Mouse (Mus musculus) embryonic facial prominence, embryonic 14.5 days (tissue): ENCODE measurements around the gene Ncoa1. TPM values are rescaled to one million over a fixed set of nuclear protein-coding genes. Genes with fewer than 3 reads are reported as not detected.
"Not testable (repeated sequence)": the region's sequence is repeated elsewhere in the genome, so short reads cannot be mapped to it uniquely, and the experiment has no call there.

ENCODE experiments used
- ATAC-seq: fragments of 200-750 bp; cut with Nextera tagmentation; 2 replicates; pipeline ENCODE4 v1.8.0; 2017; ENCODE audit warnings: low read depth, moderate number of reproducible peaks, moderate TSS enrichment
- DNase-seq: peaks from one replicate; pipeline ENCODE4 v3.0.0-alpha.2; 2015; ENCODE audit warnings: low spot score
- H3K27ac ChIP-seq: fragments of 300-500 bp; sonication (generic); replicated peaks from 2 replicates; pipeline ENCODE4 v1.5.1; 2014; ENCODE audit warnings: low read depth, mild to moderate bottlenecking, low read length, moderate library complexity
- H3K27me3 ChIP-seq: fragments of 300-500 bp; sonication (generic); replicated peaks from 2 replicates; pipeline ENCODE4 v1.6.1; 2014; ENCODE audit warnings: low read length; ENCODE audit not compliant: control insufficient read depth, insufficient read depth
- H3K36me3 ChIP-seq: fragments of 300-500 bp; sonication (generic); 2 replicates; pipeline ENCODE4 v1.6.1; 2014; ENCODE audit warnings: low read length, mixed read lengths; ENCODE audit not compliant: control insufficient read depth, insufficient read depth
- H3K4me1 ChIP-seq: fragments of 300-500 bp; sonication (generic); 2 replicates; pipeline ENCODE4 v1.6.1; 2014; ENCODE audit warnings: antibody characterized with exemption, low read length; ENCODE audit not compliant: control insufficient read depth, insufficient read depth
- H3K4me2 ChIP-seq: fragments of 300-500 bp; sonication (generic); 2 replicates; pipeline ENCODE4 v1.6.1; 2014; ENCODE audit warnings: low read depth, mild to moderate bottlenecking, low read length, moderate library complexity, mixed read lengths
- H3K4me3 ChIP-seq: fragments of 300-500 bp; sonication (generic); 2 replicates; pipeline ENCODE4 v1.5.1; 2014; ENCODE audit warnings: low read depth, mild to moderate bottlenecking, low read length
- H3K9ac ChIP-seq: fragments of 300-500 bp; sonication (generic); 2 replicates; pipeline ENCODE4 v1.6.1; 2014; ENCODE audit warnings: low read depth, mild to moderate bottlenecking, low read length, moderate library complexity, mixed read lengths
- H3K9me3 ChIP-seq: fragments of 300-500 bp; sonication (generic); 2 replicates; pipeline ENCODE4 v1.6.1; 2016; ENCODE audit warnings: low read length; ENCODE audit not compliant: control insufficient read depth
- WGBS: fragments of 180-500 bp; shearing (Covaris S2); extraction: QIAGEN DNeasy Blood & Tissue Kit; methylation state at CpG from one replicate; pipeline ENCODE4 v1.1.7; 2014; 5-methylcytosine and 5-hydroxymethylcytosine counted together
- polyA plus RNA-seq: library from polyadenylated mRNA; unstranded; fragments of >200 nt; fragmentation: Nextera tagmentation; extraction: Ambion mirVana; gene quantifications from 2 replicates; pipeline ENCODE4 v1.2.1, GENCODE M21; 2014

The Ncoa1 gene
- polyA plus RNA-seq, 1 experiment from 2014 or later: 21.0 TPM

DNA sequence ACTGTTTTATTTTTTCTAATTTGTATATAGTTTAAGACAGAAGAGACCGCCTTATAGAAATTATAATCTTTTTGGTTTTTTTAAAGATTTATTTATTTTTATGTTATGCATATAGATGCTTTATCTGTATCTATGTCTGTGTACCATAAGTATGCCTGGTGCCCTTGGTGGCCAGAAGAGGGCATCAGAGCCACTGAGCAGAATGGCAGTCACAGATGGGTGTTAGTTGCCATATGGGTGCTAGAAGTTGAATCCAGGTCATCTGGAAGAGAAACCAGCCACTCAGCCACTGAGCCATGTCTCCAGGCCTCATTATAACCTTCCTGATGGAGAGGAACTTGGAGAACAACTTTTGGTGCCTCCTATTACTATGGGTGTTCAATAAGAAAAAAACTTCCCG is 16.0 kb downstream of the Ncoa1 start:
- WGBS: 94% methylated on average over 2 of the region's 2 CpGs
- H3K9ac ChIP-seq: no peak overlapping the region
- H3K4me3 ChIP-seq: no peak overlapping the region
- no peaks in the 10 kb centered on the region for H3K36me3 ChIP-seq
- DNase-seq (no peak), ATAC-seq (no peak)
- no peaks in the 10 kb centered on the region for H3K4me1 ChIP-seq
- no peaks in the 10 kb centered on the region for H3K27me3 ChIP-seq
- no peak overlapping the region for H3K4me2 ChIP-seq
- H3K27ac ChIP-seq: no peak overlapping the region
- H3K9me3 ChIP-seq: 0 out of 2 replicates have a peak, but pooled peaks cover 3% of the 10 kb centered on the region

- H3K9me3 ChIP-seq: no peaks in the 10 kb centered on the region
- no peaks in the 10 kb centered on the region for H3K4me1 ChIP-seq
- H3K36me3 ChIP-seq: no peaks in the 10 kb centered on the region
- H3K27me3 ChIP-seq: no peaks in the 10 kb centered on the region
- WGBS: 78% methylated on average over 10 of the region's 10 CpGs
- no peak for ATAC-seq
- H3K27ac ChIP-seq: no peak overlapping the region
- H3K9ac ChIP-seq: no peak overlapping the region
- no peak overlapping the region for H3K4me2 ChIP-seq
- H3K4me3 ChIP-seq: no peak overlapping the region
- no peak for DNase-seq
Measured at GRCm38 (mm10) chr12:4454956-4455565, 21.9 kb downstream of the Ncoa1 start.

DNA sequence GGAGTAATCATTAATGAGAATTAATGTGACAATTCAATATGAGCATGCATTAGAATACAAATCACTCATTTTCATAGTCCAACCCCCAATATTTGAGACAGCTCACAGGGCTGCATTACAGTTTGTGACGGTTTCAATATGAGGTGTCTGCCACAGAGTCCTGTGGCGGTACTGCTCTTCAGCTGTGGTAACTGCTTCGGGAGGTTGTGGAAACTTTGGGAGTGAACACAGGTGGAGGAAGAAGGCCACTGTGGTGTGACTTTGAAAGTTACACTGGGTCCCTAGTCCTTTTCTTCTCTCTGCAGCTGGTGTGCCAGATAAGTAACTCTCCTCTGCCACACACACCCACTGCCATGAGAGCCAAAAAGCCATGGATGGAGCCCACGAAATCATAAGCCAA is 22.7 kb downstream of the Ncoa1 start:
- Histone ChIP-seq H3K9me3 (no peaks in the 10 kb centered on the region), H3K27me3 (no peaks in the 10 kb centered on the region), H3K4me1 (no peaks in the 10 kb centered on the region), H3K36me3 (no peaks in the 10 kb centered on the region), H3K4me3 (no peak overlapping the region), H3K27ac (no peak overlapping the region), H3K4me2 (no peak overlapping the region), H3K9ac (no peak overlapping the region)
- DNase-seq (no peak), ATAC-seq (no peak)
- WGBS: 74% methylated on average over 4 of the region's 4 CpGs

DNA sequence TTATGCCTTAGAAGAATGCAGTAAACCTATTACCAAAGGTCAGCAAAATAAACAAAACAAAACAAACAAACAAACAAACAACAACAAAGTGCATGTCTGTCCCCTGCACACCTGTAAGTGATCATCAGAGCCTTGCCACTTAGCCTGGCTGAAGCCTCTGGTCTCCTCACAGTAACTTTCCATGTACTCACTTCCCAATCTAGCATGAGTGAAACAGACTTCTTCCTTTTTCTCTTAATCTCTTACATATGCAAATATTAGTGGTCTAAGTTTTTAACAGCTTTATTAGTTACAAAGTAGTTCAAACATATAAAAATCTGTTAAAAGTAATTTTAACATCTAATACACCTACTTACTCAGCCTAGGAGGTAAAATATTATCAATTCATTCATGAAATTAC is 24.7 kb downstream of the Ncoa1 start:
- Histone ChIP-seq H3K4me3 (no peak overlapping the region), H3K4me2 (no peak overlapping the region), H3K27me3 (no peaks in the 10 kb centered on the region), H3K27ac (no peak overlapping the region), H3K36me3 (no peaks in the 10 kb centered on the region), H3K9me3 (no peaks in the 10 kb centered on the region), H3K9ac (no peak overlapping the region), H3K4me1 (no peaks in the 10 kb centered on the region)
- DNase-seq (no peak), ATAC-seq (no peak)

- not testable (repeated sequence) for H3K27ac ChIP-seq, DNase-seq, H3K9me3 ChIP-seq, H3K4me1 ChIP-seq, ATAC-seq, H3K9ac ChIP-seq, H3K36me3 ChIP-seq, H3K4me2 ChIP-seq, H3K4me3 ChIP-seq, H3K27me3 ChIP-seq
Measured at GRCm38 (mm10) chr12:4450485-4450884, 26.5 kb downstream of the Ncoa1 start.

DNA sequence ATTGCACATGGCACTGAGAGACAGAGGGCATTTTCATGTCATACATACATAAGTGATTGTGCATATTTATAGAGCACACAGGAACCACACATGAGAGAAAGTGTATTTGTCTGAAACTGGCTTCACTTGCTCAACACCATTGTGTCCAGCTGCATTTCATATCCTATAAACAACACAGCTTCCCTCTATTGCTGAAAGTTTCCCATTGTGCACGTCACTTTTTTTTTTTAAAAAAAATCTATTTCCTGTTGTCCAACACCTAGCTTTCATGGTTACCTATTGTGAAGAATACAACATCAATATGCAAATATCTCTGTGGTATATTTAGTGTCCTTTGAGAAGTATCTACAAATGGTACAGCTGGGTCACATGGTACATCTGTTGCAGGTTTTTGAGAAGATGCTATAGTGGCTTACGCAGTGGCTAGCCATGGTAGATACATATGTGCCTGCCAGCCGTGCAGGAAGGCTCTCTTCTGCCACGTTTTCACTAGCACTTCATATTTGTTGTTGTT is 28.8 kb downstream of the Ncoa1 start:
- Histone ChIP-seq H3K9me3 (no peaks in the 10 kb centered on the region), H3K36me3 (no peaks in the 10 kb centered on the region), H3K9ac (no peak overlapping the region), H3K4me2 (no peak overlapping the region), H3K4me1 (no peaks in the 10 kb centered on the region), H3K27ac (no peak overlapping the region), H3K27me3 (no peaks in the 10 kb centered on the region), H3K4me3 (no peak overlapping the region)
- 85% methylated on average over 4 of the region's 4 CpGs for WGBS
- no peak for ATAC-seq
- no peak for DNase-seq

DNA sequence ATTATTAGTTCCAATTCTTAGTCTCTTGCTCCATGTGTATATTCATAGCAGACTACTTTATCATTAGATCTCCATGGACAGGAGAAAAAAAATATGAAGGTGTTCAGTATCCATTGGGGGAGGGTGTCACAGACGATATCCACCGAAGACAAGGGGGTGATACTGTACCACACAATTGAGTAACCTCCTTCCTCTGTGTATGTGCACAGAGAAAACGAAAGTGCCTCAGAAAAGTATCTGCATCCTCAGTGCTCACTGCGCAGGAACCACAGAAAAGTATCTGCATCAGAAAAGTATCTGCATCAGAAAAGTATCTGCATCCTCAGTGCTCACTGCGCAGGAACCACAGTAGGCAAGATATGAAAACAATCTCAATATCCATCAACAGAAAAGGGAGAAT is 32.0 kb downstream of the Ncoa1 start:
- Histone ChIP-seq H3K9me3 (no peaks in the 10 kb centered on the region), H3K9ac (no peak overlapping the region), H3K27ac (no peak overlapping the region), H3K4me1 (no peaks in the 10 kb centered on the region), H3K4me2 (no peak overlapping the region), H3K36me3 (no peaks in the 10 kb centered on the region), H3K4me3 (no peak overlapping the region), H3K27me3 (no peaks in the 10 kb centered on the region)
- ATAC-seq (no peak), DNase-seq (no peak)
- 93% methylated on average over 5 of the region's 5 CpGs for WGBS

- Histone ChIP-seq H3K4me1 (no peaks in the 10 kb centered on the region), H3K36me3 (no peaks in the 10 kb centered on the region), H3K4me3 (no peak overlapping the region), H3K4me2 (no peak overlapping the region), H3K9ac (no peak overlapping the region), H3K27me3 (no peaks in the 10 kb centered on the region), H3K9me3 (no peaks in the 10 kb centered on the region), H3K27ac (no peak overlapping the region)
- whole genome bisulfite sequencing: 80% methylated on average over 3 of the region's 3 CpGs
- ATAC-seq (no peak), DNase-seq (no peak)
Measured at GRCm38 (mm10) chr12:4441451-4441850, 35.5 kb downstream of the Ncoa1 start.

DNA sequence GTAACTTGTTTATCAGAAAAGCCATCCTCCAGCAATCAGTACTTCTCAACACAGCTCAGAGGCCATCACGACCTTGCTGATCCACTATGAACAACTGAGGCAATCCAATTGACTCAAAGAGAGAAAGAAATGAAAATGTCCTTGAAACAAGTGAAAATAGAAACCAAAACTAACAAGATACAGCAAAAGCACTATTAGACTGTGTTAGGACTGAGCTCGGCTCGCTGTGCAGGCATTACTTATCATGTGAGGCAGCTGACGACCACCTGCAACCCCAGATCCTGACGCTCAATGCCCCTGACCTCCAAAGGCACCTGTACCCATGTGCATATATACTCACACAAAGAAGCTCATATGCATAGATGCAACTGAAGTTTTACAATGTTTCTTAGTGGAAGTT is 40.8 kb downstream of the Ncoa1 start:
- ATAC-seq: no peak
- 83% methylated on average over 5 of the region's 5 CpGs for WGBS
- H3K4me3 ChIP-seq: no peak overlapping the region

More for the DNA sequence above, 40.8 kb downstream of the Ncoa1 start:
- Histone ChIP-seq H3K4me1 (no peaks in the 10 kb centered on the region), H3K27ac (no peak overlapping the region), H3K27me3 (no peaks in the 10 kb centered on the region), H3K4me2 (no peak overlapping the region), H3K36me3 (no peaks in the 10 kb centered on the region), H3K9me3 (no peaks in the 10 kb centered on the region), H3K9ac (no peak overlapping the region)
- no peak for DNase-seq
